Mouse (Mus musculus): ENCODE data around the gene Ugt2b35. TPM values are rescaled to one million over a fixed set of nuclear protein-coding genes. Genes with fewer than 3 reads are reported as not detected.

The Ugt2b35 gene
- not detected in 2 replicates for polyA plus RNA-seq (2012; rRNA removed; ENCODE audit: low replicate concordance)

GRCm38 (mm10) chr5:87000395-87001073, at the start of gene Ugt2b35:
Gene Ugt2b35, plus strand, starts transcription at chr5:87000860.

Other genes starting within 250 kb of the Ugt2b35 start
- 9.9 and 14.4 TPM in 2 replicates for gene Ythdc1, start 196.6 kb upstream of the Ugt2b35 start, polyA plus RNA-seq (2012; rRNA removed; ENCODE audit: low replicate concordance)
- 0.13 TPM in 1 of 2 replicates, not detected in the other for gene Ugt2b34, start 93.9 kb upstream of the Ugt2b35 start, polyA plus RNA-seq (2012; rRNA removed; ENCODE audit: low replicate concordance)
- 0.29 TPM in 1 of 2 replicates, not detected in the other for gene Ugt2b1, start 74.3 kb upstream of the Ugt2b35 start, polyA plus RNA-seq (2012; rRNA removed; ENCODE audit: low replicate concordance)
- 0.76 TPM in 1 of 2 replicates, not detected in the other for gene Ugt2b36, start 91.7 kb downstream of the Ugt2b35 start, polyA plus RNA-seq (2012; rRNA removed; ENCODE audit: low replicate concordance)
- 0.37 TPM in 1 of 2 replicates, not detected in the other for gene Ugt2b5, start 139.5 kb downstream of the Ugt2b35 start, polyA plus RNA-seq (2012; rRNA removed; ENCODE audit: low replicate concordance)

All from mammary gland, adult 2 months (tissue).